Mouse (Mus musculus) kidney, embryonic 15.5 days (tissue): Measurements from ENCODE around the gene 1110025L11Rik. TPM values are rescaled to one million over a fixed set of nuclear protein-coding genes. Genes with fewer than 3 reads are reported as not detected.
"Not testable (repeated sequence)": the region's sequence is repeated elsewhere in the genome, so short reads cannot be mapped to it uniquely, and the experiment has no call there.

Source experiments
- ATAC-seq: fragments of 200-750 bp; cut with Nextera tagmentation; replicated peaks from 2 replicates; pipeline ENCODE4 v1.8.0; 2017; ENCODE audit warnings: moderate TSS enrichment; ENCODE audit not compliant: low FRiP score
- H3K27ac ChIP-seq: fragments of 300-500 bp; sonication (generic); 2 replicates; pipeline ENCODE4 v1.5.1; 2015; ENCODE audit warnings: mild to moderate bottlenecking, inconsistent platforms
- H3K27me3 ChIP-seq: fragments of 300-500 bp; sonication (generic); 2 replicates; pipeline ENCODE4 v1.6.1; 2015; ENCODE audit warnings: inconsistent platforms
- H3K36me3 ChIP-seq: fragments of 300-500 bp; sonication (generic); 2 replicates; pipeline ENCODE4 v1.6.1; 2015; ENCODE audit warnings: inconsistent platforms
- H3K4me1 ChIP-seq: fragments of 300-500 bp; sonication (generic); 2 replicates; pipeline ENCODE4 v1.6.1; 2015; ENCODE audit warnings: inconsistent platforms
- H3K4me2 ChIP-seq: fragments of 300-500 bp; sonication (generic); 2 replicates; pipeline ENCODE4 v1.6.1; 2015; ENCODE audit warnings: moderate library complexity, mild to moderate bottlenecking, inconsistent platforms
- H3K4me3 ChIP-seq: fragments of 300-500 bp; sonication (generic); replicated peaks from 2 replicates; pipeline ENCODE4 v1.5.1; 2015; ENCODE audit warnings: mild to moderate bottlenecking, inconsistent platforms
- H3K9ac ChIP-seq: fragments of 300-500 bp; sonication (generic); 2 replicates; pipeline ENCODE4 v1.6.1; 2015; ENCODE audit warnings: mild to moderate bottlenecking, inconsistent platforms
- H3K9me3 ChIP-seq: fragments of 300-500 bp; sonication (generic); replicated peaks from 2 replicates; pipeline ENCODE4 v1.6.1; 2016; ENCODE audit warnings: inconsistent platforms
- WGBS: fragments of 180-500 bp; shearing (Covaris S2); methylation state at CpG from one replicate; pipeline ENCODE4 v1.1.7; 2015; ENCODE audit warnings: mixed read lengths; 5-methylcytosine and 5-hydroxymethylcytosine counted together
- polyA plus RNA-seq: library from polyadenylated mRNA; unstranded; fragments of >200 nt; fragmentation: Nextera tagmentation; extraction: Ambion mirVana; gene quantifications from 2 replicates; pipeline ENCODE4 v1.2.1, GENCODE M21; 2015

The 1110025L11Rik gene
- not detected in 2 replicates for polyA plus RNA-seq

- H3K9me3 ChIP-seq, H3K27ac ChIP-seq, H3K9ac ChIP-seq, ATAC-seq, H3K4me2 ChIP-seq, H3K36me3 ChIP-seq, H3K4me3 ChIP-seq, H3K27me3 ChIP-seq, H3K4me1 ChIP-seq: not testable (repeated sequence)
- WGBS = no CpG with 5 or more reads among the region's 2 CpGs
Measured at GRCm38 (mm10) chr16:89063902-89064301, at the start of gene 1110025L11Rik. TSS of gene 1110025L11Rik (minus strand) at chr16:89064002.

DNA sequence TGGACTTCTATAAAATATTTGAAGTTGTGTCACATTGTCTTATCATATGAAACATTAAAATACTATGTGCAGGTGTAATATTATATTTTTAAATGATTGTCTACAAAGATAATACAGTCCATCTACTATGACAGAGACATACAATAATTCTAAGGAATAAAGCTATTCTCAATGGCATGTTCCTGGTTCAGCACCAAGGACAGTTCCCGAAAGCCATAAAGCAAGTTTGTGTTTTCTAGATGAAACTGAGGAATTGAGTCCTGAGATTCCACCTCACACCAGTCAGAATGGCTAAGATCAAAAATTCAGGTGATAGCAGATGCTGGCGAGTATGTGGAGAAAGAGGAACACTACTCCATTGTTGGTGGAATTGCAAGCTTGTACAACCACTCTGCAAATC, 7.2 kb upstream of the 1110025L11Rik start:
- WGBS = 65% methylated on average over 2 of the region's 2 CpGs
- not testable (repeated sequence) for ATAC-seq

DNA sequence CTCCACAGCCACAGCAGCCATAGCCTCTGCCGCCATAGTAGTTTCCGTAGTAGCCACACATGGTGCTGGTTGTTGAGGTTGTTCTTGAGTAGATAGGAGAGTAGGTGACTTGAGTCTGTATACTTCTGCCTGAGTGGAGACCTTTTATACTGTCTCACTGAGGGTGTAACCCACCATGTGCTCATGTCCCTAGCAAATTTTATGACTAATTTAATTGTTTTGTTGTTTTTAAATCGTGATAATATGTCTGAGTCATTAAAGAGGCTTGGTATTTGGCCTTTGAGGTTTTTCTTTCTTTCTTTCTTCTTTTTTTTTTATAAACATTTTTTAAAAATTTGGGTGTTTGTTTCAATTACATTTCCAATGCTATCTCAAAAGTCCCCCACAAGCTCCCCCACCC, 16.0 kb downstream of the 1110025L11Rik start, which contains the start of gene Krtap6-5:
Krtap6-5 (minus strand) TSS at position 101 of the 400 bp plus-strand sequence.
- H3K9ac ChIP-seq = no peak within 1 kb of the TSS
- WGBS = 79% methylated on average over 3 of the region's 3 CpGs
- no peaks in the 10 kb centered on the region for H3K9me3 ChIP-seq
- H3K27me3 ChIP-seq = no peaks in the 10 kb centered on the region
- no peak within 1 kb of the TSS for H3K4me3 ChIP-seq
- ATAC-seq = no peak
- no peaks in the 10 kb centered on the region for H3K36me3 ChIP-seq
- H3K27ac ChIP-seq = no peak within 1 kb of the TSS
- H3K4me1 ChIP-seq = no peaks in the 10 kb centered on the region
- H3K4me2 ChIP-seq = no peak within 1 kb of the TSS

More for the DNA sequence above, 7.2 kb upstream of the 1110025L11Rik start:
- H3K4me3 ChIP-seq, H3K27ac ChIP-seq, H3K36me3 ChIP-seq, H3K9ac ChIP-seq, H3K4me2 ChIP-seq, H3K4me1 ChIP-seq, H3K27me3 ChIP-seq, H3K9me3 ChIP-seq: not testable (repeated sequence)

DNA sequence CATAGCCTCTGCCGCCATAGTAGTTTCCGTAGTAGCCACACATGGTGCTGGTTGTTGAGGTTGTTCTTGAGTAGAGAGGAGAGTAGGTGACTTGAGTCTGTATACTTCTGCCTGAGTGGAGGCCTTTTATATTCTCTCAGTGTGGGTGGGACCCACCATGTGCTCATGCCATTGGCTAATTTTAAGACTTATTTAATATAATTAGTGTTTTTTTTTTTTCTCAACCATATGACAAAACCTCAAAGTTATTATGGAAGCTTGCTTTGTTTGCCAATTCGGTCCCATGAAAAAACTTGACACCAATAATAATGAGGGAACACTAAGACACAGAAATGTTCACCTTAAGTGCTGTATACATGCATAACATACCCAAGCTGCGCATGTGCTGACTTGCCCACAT, 22.4 kb downstream of the 1110025L11Rik start, which contains the start of gene Gm10228:
Gm10228 (minus strand) TSS at position 101 of the 400 bp plus-strand sequence.
- H3K27me3 ChIP-seq, H3K4me2 ChIP-seq, H3K36me3 ChIP-seq, H3K27ac ChIP-seq, H3K9me3 ChIP-seq, H3K4me3 ChIP-seq, H3K4me1 ChIP-seq, ATAC-seq, H3K9ac ChIP-seq: not testable (repeated sequence)
- 91% methylated on average over 2 of the region's 4 CpGs for WGBS

GRCm38 (mm10) chr16:89031399-89031798, 32.4 kb downstream of the 1110025L11Rik start, which contains the start of gene Krtap6-1:
TSS of gene Krtap6-1 (plus strand) at chr16:89031699.
- H3K9me3 ChIP-seq, ATAC-seq, H3K4me3 ChIP-seq, H3K27ac ChIP-seq, H3K27me3 ChIP-seq, H3K4me1 ChIP-seq, H3K9ac ChIP-seq, H3K4me2 ChIP-seq, H3K36me3 ChIP-seq: not testable (repeated sequence)
- WGBS = 94% methylated on average over 3 of the region's 3 CpGs

DNA sequence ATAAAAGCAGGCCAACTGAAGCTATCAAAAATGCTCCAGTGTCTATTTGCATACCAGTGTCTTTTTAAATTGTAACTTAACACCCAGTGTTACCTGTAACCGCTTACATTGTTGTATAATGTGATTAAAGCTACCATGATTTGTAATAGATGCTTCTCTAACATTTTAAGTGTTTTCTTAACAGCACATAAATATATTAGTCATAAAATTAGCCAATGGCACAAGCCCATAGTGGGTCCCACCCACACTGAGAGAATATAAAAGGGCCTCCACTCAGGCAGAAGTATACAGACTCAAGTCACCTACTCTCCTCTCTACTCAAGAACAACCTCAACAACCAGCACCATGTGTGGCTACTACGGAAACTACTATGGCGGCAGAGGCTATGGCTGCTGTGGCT, 48.8 kb downstream of the 1110025L11Rik start, which contains the start of gene Gm10229:
Gm10229 (plus strand) TSS at position 301 of the 400 bp plus-strand sequence.
- not testable (repeated sequence) for H3K4me1 ChIP-seq, H3K27me3 ChIP-seq, H3K9me3 ChIP-seq, H3K4me3 ChIP-seq, H3K4me2 ChIP-seq, H3K36me3 ChIP-seq, H3K27ac ChIP-seq, H3K9ac ChIP-seq, ATAC-seq
- 79% methylated on average over 3 of the region's 3 CpGs for WGBS

DNA sequence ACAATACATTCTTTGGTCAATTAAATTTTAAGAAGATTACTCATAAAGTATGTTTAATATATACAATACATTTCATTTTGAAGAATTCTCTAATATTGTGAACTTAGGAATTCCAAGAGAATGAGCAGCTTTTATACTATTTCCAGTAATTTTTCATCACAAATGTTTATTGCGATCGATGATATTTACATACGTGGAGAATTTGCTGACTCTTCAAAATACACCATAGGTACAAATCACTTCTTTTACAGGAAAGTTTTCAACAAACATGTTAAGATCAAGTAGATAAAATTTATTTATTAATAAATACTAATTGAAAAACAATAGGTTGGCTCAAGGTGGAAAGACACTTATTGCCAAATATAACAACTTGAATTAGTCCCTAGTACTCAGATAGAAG, 49.8 kb downstream of the 1110025L11Rik start:
- H3K27ac ChIP-seq = no peak overlapping the region
- H3K4me1 ChIP-seq = no peaks in the 10 kb centered on the region
- no peaks in the 10 kb centered on the region for H3K36me3 ChIP-seq
- no peaks in the 10 kb centered on the region for H3K27me3 ChIP-seq
- no peak for ATAC-seq
- no peak overlapping the region for H3K4me3 ChIP-seq
- no peak overlapping the region for H3K9ac ChIP-seq
- H3K4me2 ChIP-seq = no peak overlapping the region
- 96% methylated on average over 3 of the region's 3 CpGs for WGBS
- H3K9me3 ChIP-seq = no peaks in the 10 kb centered on the region

Other genes with a start within 250 kb of the 1110025L11Rik start
- gene Krtap15, start 243.8 kb downstream of the 1110025L11Rik start, polyA plus RNA-seq = not detected in 2 replicates
- gene Krtap14, start 237.9 kb downstream of the 1110025L11Rik start, polyA plus RNA-seq = not detected in 2 replicates
- gene Krtap19-1, start 194.6 kb downstream of the 1110025L11Rik start, polyA plus RNA-seq = not detected in 2 replicates
- not detected in 2 replicates for gene Krtap19-2, start 189.7 kb downstream of the 1110025L11Rik start, polyA plus RNA-seq
- not detected in 2 replicates for gene Krtap19-3, start 186.0 kb downstream of the 1110025L11Rik start, polyA plus RNA-seq
- not detected in 2 replicates for gene Krtap19-4, start 178.9 kb downstream of the 1110025L11Rik start, polyA plus RNA-seq
- not detected in 2 replicates for gene Krtap19-5, start 167.5 kb downstream of the 1110025L11Rik start, polyA plus RNA-seq
- not detected in 2 replicates for gene Krtap19-9b, start 131.7 kb downstream of the 1110025L11Rik start, polyA plus RNA-seq
- not detected in 2 replicates for gene Krtap16-3, start 101.1 kb downstream of the 1110025L11Rik start, polyA plus RNA-seq
- gene Krtap22-2, start 53.2 kb downstream of the 1110025L11Rik start, polyA plus RNA-seq = not detected in 2 replicates
- gene Gm10229, start 48.7 kb downstream of the 1110025L11Rik start, polyA plus RNA-seq = not detected in 2 replicates
- not detected in 2 replicates for gene Krtap6-1, start 32.3 kb downstream of the 1110025L11Rik start, polyA plus RNA-seq
- not detected in 2 replicates for gene Gm10228, start 22.5 kb downstream of the 1110025L11Rik start, polyA plus RNA-seq
- not detected in 2 replicates for gene Krtap6-5, start 16.1 kb downstream of the 1110025L11Rik start, polyA plus RNA-seq
- gene Krtap6-3, start 20.0 kb upstream of the 1110025L11Rik start, polyA plus RNA-seq = not detected in 2 replicates
- gene Gm6358, start 76.8 kb upstream of the 1110025L11Rik start, polyA plus RNA-seq = not detected in 2 replicates
- gene Gm10061, start 87.1 kb upstream of the 1110025L11Rik start, polyA plus RNA-seq = not detected in 2 replicates
- gene Gm9789, start 94.0 kb upstream of the 1110025L11Rik start, polyA plus RNA-seq = not detected in 2 replicates
- not detected in 2 replicates for gene Gm7735, start 105.5 kb upstream of the 1110025L11Rik start, polyA plus RNA-seq
- not detected in 2 replicates for gene 1110057P08Rik, start 110.7 kb upstream of the 1110025L11Rik start, polyA plus RNA-seq
- not detected in 2 replicates for gene Krtap20-2, start 141.9 kb upstream of the 1110025L11Rik start, polyA plus RNA-seq